Mouse (Mus musculus): Measurements from ENCODE around the gene Cpeb4. TPM values are rescaled to one million over a fixed set of nuclear protein-coding genes. Genes with fewer than 3 reads are reported as not detected.

Gene Cpeb4
- polyA plus RNA-seq, 1 experiment = 4.9 TPM

- whole genome bisulfite sequencing = 79% methylated on average over 9 of the region's 9 CpGs
- H3K4me1 ChIP-seq (ENCODE audit: control insufficient read depth, insufficient read depth, insufficient read length, low read length) = peaks cover 23% of the 10 kb centered on the region; the same call in 1 of the 2 replicates
- TF ChIP-seq CTCF (IDR thresholded peaks at IDR 0.05; ENCODE audit: extremely low read depth, insufficient read length, insufficient replicate concordance, low read depth, low read length) (no peak), POLR2A (IDR thresholded peaks at IDR 0.05; ENCODE audit: low read depth, low read length) (no peak)
- H3K27ac ChIP-seq (ENCODE audit: insufficient read depth, low read depth, low read length) = no peak overlapping the region
- no peaks in the 10 kb centered on the region for H3K36me3 ChIP-seq (ENCODE audit: control insufficient read depth, insufficient read depth, low read length)
- no peaks in the 10 kb centered on the region for H3K27me3 ChIP-seq (ENCODE audit: control insufficient read depth, insufficient read depth, low read length)
- H3K4me3 ChIP-seq (ENCODE audit: low read depth, low read length) = no peak overlapping the region
Observed at GRCm38 (mm10) chr11:31846771-31847468, 25.1 kb upstream of the Cpeb4 start.

DNA sequence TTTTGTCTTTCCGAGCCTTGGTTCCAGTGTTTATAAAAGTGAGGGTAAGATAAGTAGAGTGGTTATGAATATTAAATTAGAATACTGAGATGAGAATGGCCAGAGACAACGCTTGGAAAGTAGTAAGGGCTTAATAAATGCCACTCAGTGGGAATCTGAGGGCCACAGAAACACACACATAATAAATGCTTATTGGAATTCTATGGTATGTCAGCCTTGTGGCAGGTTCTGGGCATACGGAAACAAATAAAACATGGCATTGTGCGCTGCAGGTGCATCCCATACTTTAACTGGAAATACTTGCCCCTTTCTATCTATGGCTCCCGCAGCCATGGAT is 24.6 kb upstream of the Cpeb4 start:
- 89% methylated on average over 5 of the region's 5 CpGs for WGBS
- no peaks in the 10 kb centered on the region for H3K36me3 ChIP-seq (ENCODE audit: control insufficient read depth, insufficient read depth, low read length)
- TF ChIP-seq CTCF (IDR thresholded peaks at IDR 0.05; ENCODE audit: extremely low read depth, insufficient read length, insufficient replicate concordance, low read depth, low read length) (no peak), POLR2A (IDR thresholded peaks at IDR 0.05; ENCODE audit: low read depth, low read length) (no peak)
- H3K27me3 ChIP-seq (ENCODE audit: control insufficient read depth, insufficient read depth, low read length) = no peaks in the 10 kb centered on the region
- H3K4me3 ChIP-seq (ENCODE audit: low read depth, low read length) = no peak overlapping the region
- no peak overlapping the region for H3K27ac ChIP-seq (ENCODE audit: insufficient read depth, low read depth, low read length)
- H3K4me1 ChIP-seq (ENCODE audit: control insufficient read depth, insufficient read depth, insufficient read length, low read length) = peaks cover 21% of the 10 kb centered on the region; the same call in 1 of the 2 replicates

GRCm38 (mm10) chr11:31848725-31849124 is 23.3 kb upstream of the Cpeb4 start:
- 82% methylated on average over 4 of the region's 4 CpGs for WGBS
- no peak overlapping the region for H3K27ac ChIP-seq (ENCODE audit: insufficient read depth, low read depth, low read length)
- H3K36me3 ChIP-seq (ENCODE audit: control insufficient read depth, insufficient read depth, low read length) = no peaks in the 10 kb centered on the region
- H3K27me3 ChIP-seq (ENCODE audit: control insufficient read depth, insufficient read depth, low read length) = no peaks in the 10 kb centered on the region
- no peak for TF ChIP-seq CTCF (IDR thresholded peaks at IDR 0.05; ENCODE audit: extremely low read depth, insufficient read length, insufficient replicate concordance, low read depth, low read length)
- TF ChIP-seq POLR2A (IDR thresholded peaks at IDR 0.05; ENCODE audit: low read depth, low read length) = no peak
- H3K4me3 ChIP-seq (ENCODE audit: low read depth, low read length) = no peak overlapping the region
- H3K4me1 ChIP-seq (ENCODE audit: control insufficient read depth, insufficient read depth, insufficient read length, low read length) = peaks cover 11% of the 10 kb centered on the region; the same call in 1 of the 2 replicates

DNA sequence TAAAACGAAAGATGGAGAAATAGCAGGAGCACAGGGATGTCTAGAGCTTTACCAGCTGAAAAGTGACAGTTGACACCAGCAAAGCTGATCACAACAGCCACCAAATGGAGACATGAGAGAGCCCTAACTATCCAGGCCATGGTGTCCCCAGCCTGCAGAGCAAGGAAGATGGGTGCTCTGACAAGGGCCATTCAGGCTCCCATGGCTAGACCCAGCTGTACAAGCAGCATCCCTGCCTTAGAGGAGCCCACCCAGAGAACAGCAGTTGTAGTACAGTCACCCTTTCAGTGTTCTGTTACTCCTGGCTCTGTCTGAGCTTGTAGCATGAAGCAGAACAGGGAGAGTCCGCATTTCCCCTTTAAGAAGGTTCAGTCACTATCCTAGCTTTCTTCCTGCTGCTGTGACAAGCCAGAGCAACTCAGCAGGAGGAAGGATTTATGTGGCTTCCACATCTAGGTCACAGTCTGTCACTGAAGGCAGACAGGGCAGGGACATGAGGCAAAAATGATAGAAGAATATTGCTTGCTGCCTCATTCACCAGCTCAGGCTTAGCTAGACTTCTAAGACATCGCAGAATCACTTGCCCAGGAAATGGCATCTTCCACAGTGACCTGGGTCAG is 21.7 kb upstream of the Cpeb4 start:
- H3K4me1 ChIP-seq (ENCODE audit: control insufficient read depth, insufficient read depth, insufficient read length, low read length) = peaks cover 7% of the 10 kb centered on the region; the same call in 1 of the 2 replicates
- 90% methylated on average over 3 of the region's 3 CpGs for WGBS
- TF ChIP-seq CTCF (IDR thresholded peaks at IDR 0.05; ENCODE audit: extremely low read depth, insufficient read length, insufficient replicate concordance, low read depth, low read length) (no peak), POLR2A (IDR thresholded peaks at IDR 0.05; ENCODE audit: low read depth, low read length) (no peak)

DNA sequence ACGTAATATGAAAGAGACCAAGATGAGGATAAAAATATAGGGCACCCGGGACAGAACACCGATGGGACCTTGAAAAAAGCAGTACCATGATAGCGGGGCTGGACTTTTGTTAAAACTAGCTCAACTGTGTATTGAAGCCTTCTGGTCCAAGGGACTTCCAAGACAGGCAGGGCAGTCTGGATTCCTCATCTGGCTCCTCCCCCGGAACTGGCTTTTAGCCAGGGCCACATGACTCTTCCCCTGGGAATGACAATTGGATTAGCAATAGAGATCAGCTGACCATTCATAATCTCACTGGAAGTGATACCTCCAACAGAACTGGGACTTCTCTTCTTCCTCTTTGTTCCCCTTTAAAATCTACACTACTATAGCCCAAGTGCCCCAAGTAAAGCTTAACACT is 21.0 kb upstream of the Cpeb4 start:
- Histone ChIP-seq H3K4me3 (ENCODE audit: low read depth, low read length) (no peak overlapping the region), H3K4me1 (ENCODE audit: control insufficient read depth, insufficient read depth, insufficient read length, low read length) (peaks cover 7% of the 10 kb centered on the region; the same call in 1 of the 2 replicates), H3K27me3 (ENCODE audit: control insufficient read depth, insufficient read depth, low read length) (no peaks in the 10 kb centered on the region), H3K36me3 (ENCODE audit: control insufficient read depth, insufficient read depth, low read length) (no peaks in the 10 kb centered on the region), H3K27ac (ENCODE audit: insufficient read depth, low read depth, low read length) (no peak overlapping the region)
- no peak for TF ChIP-seq CTCF (IDR thresholded peaks at IDR 0.05; ENCODE audit: extremely low read depth, insufficient read length, insufficient replicate concordance, low read depth, low read length)
- no peak for TF ChIP-seq POLR2A (IDR thresholded peaks at IDR 0.05; ENCODE audit: low read depth, low read length)
- 79% methylated on average over 5 of the region's 5 CpGs for WGBS

More for the DNA sequence above, 21.7 kb upstream of the Cpeb4 start:
- H3K4me3 ChIP-seq (ENCODE audit: low read depth, low read length) = no peak overlapping the region
- H3K27ac ChIP-seq (ENCODE audit: insufficient read depth, low read depth, low read length) = no peak overlapping the region
- no peaks in the 10 kb centered on the region for H3K36me3 ChIP-seq (ENCODE audit: control insufficient read depth, insufficient read depth, low read length)
- H3K27me3 ChIP-seq (ENCODE audit: control insufficient read depth, insufficient read depth, low read length) = no peaks in the 10 kb centered on the region

DNA sequence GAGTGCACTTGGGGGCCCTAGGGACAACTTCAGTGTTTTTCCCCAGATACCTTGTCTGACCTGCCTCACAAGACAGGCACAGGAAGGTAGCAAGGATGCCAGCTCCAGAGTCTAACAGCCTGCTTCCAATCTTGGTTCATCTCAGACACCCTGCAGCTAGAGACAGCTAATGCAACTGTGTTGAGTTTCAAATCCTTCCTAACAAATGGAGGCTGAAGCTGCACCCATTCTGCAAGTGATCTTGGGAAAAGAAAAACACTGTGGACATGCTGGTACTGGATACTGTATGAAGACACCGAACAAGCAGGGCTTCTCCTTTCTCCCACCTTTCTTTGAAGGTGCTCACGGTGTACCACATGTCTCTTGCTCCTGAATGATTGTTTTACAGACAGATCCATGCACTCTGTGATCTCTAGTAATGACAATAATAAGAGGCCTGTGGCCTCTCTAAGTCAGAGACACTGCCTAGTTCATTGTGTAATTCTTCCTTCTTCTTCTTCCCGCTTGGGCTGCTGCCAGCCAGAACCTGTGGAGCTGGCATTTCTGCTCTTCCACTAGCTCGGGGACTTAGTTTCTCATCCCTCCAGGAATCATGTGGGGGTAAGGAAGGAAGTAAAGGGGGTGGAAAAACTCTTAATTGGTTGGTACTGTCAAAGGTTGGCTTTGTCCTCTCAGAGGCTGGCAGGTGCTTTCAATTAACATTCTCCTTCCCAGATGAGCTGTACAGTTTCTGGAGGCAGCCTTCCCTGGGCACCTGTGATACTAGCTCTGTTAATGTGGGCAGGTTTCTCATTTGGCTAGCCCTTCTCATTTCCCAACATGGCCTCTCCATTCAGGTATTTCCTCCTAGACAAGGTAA is 20.1 kb upstream of the Cpeb4 start:
- no peaks in the 10 kb centered on the region for H3K36me3 ChIP-seq (ENCODE audit: control insufficient read depth, insufficient read depth, low read length)
- H3K4me3 ChIP-seq (ENCODE audit: low read depth, low read length) = no peak overlapping the region
- H3K27me3 ChIP-seq (ENCODE audit: control insufficient read depth, insufficient read depth, low read length) = no peaks in the 10 kb centered on the region
- peaks cover 7% of the 10 kb centered on the region; the same call in 1 of the 2 replicates for H3K4me1 ChIP-seq (ENCODE audit: control insufficient read depth, insufficient read depth, insufficient read length, low read length)
- 28% methylated on average over 4 of the region's 4 CpGs for WGBS
- TF ChIP-seq CTCF (IDR thresholded peaks at IDR 0.05; ENCODE audit: extremely low read depth, insufficient read length, insufficient replicate concordance, low read depth, low read length) = no peak
- TF ChIP-seq POLR2A (IDR thresholded peaks at IDR 0.05; ENCODE audit: low read depth, low read length) = no peak
- H3K27ac ChIP-seq (ENCODE audit: insufficient read depth, low read depth, low read length) = no peak overlapping the region
